Mouse (Mus musculus) urinary bladder, postnatal 4 days (tissue): ENCODE data around the gene Grik1.

Experiments
- DNase-seq, 2 experiments: peaks; one replicate each; pipeline ENCODE4 v3.0.0; 2021 to 2022; ENCODE audit warnings: low spot score in 2 of 2

Grik1 gene

GRCm38 (mm10) chr16:87861722-87862121 is 428.3 kb downstream of the Grik1 start:
- no peak for DNase-seq

GRCm38 (mm10) chr16:87853451-87854085 is 436.5 kb downstream of the Grik1 start:
- no peak for DNase-seq

- DNase-seq: no peak
These were observed 438.5 kb downstream of the Grik1 start for GRCm38 (mm10) chr16:87851550-87851949.

GRCm38 (mm10) chr16:87848799-87849198 is 441.3 kb downstream of the Grik1 start:
- no peak for DNase-seq
